Mouse (Mus musculus): ENCODE measurements at regions not wholly inside any gene's neighbourhood (a gene's known extent, or its start where the extent isn't known, plus 50 kb on each side); places are given as distances from the start of the nearest gene placed in this dataset.
A peak's percentile ranks its signal among the peaks of the same experiment; 100 is the strongest.

GRCm38 (mm10) chr4:90437375-90438190 lies 219.0 kb downstream of the Zfp352 start:
- DNase-seq, result peak; percentile 65 to 70

GRCm38 (mm10) chr4:90438191-90438922 lies 219.7 kb downstream of the Zfp352 start:
- peak in 1 of 2 experiments; percentile 0 for DNase-seq

GRCm38 (mm10) chr4:90445268-90445667 lies 226.6 kb downstream of the Zfp352 start:
- DNase-seq, result no peak

- no peak for DNase-seq
Observed at GRCm38 (mm10) chr4:90452576-90452975, 234.0 kb downstream of the Zfp352 start.

- no peak for DNase-seq
Observed at GRCm38 (mm10) chr4:90453029-90453428, 234.4 kb downstream of the Zfp352 start.

- no peak for DNase-seq
Observed at GRCm38 (mm10) chr4:90496891-90497610, 278.4 kb downstream of the Zfp352 start.

Measured in cerebellum, postnatal 14 days (tissue).